Mouse (Mus musculus): ENCODE measurements around the gene Gm21976.

- no peak for TF ChIP-seq CTCF (IDR thresholded peaks at IDR 0.05; ENCODE audit: extremely low read depth, insufficient read length, insufficient replicate concordance, low read depth, low read length)
- TF ChIP-seq POLR2A (IDR thresholded peaks at IDR 0.05; ENCODE audit: low read depth, low read length): no peak
Measured at GRCm38 (mm10) chr13:98276253-98276652, 3.4 kb upstream of the Gm21976 start.
